Mouse (Mus musculus): ENCODE results near the gene Ncf2.

GRCm38 (mm10) chr1:152817027-152817769 is 17.2 kb downstream of the Ncf2 start:
- TF ChIP-seq CTCF (IDR thresholded peaks at IDR 0.05; ENCODE audit: control insufficient read depth, insufficient read depth, low read length) (no peak), POLR2A (IDR thresholded peaks at IDR 0.05; ENCODE audit: borderline replicate concordance, control insufficient read depth, low read depth, low read length) (no peak)

All from bone marrow, adult 2 months (tissue).